Mouse (Mus musculus) neural tube, embryonic 15.5 days (tissue): ENCODE measurements around the gene Sh3pxd2a. TPM values are rescaled to one million over a fixed set of nuclear protein-coding genes. Genes with fewer than 3 reads are reported as not detected.

Experiments
- ATAC-seq: fragments of 200-750 bp; cut with Nextera tagmentation; 2 replicates; pipeline ENCODE4 v1.8.0; 2017; ENCODE audit warnings: mild to moderate bottlenecking, moderate TSS enrichment, moderate library complexity; ENCODE audit not compliant: low FRiP score
- H3K27ac ChIP-seq: fragments of 300-500 bp; sonication (generic); replicated peaks from 2 replicates; pipeline ENCODE4 v1.5.1; 2015; ENCODE audit warnings: mild to moderate bottlenecking, inconsistent platforms
- H3K27me3 ChIP-seq: fragments of 300-500 bp; sonication (generic); replicated peaks from 2 replicates; pipeline ENCODE4 v1.6.1; 2015; ENCODE audit warnings: inconsistent platforms
- H3K36me3 ChIP-seq: fragments of 300-500 bp; sonication (generic); 2 replicates; pipeline ENCODE4 v1.6.1; 2015; ENCODE audit warnings: inconsistent platforms
- H3K4me1 ChIP-seq: fragments of 300-500 bp; sonication (generic); 2 replicates; pipeline ENCODE4 v1.6.1; 2015; ENCODE audit warnings: inconsistent platforms
- H3K4me2 ChIP-seq: fragments of 300-500 bp; sonication (generic); 2 replicates; pipeline ENCODE4 v1.6.1; 2015; ENCODE audit warnings: inconsistent platforms, mild to moderate bottlenecking, moderate library complexity
- H3K4me3 ChIP-seq: fragments of 300-500 bp; sonication (generic); replicated peaks from 2 replicates; pipeline ENCODE4 v1.5.1; 2015; ENCODE audit warnings: mild to moderate bottlenecking, inconsistent platforms
- H3K9ac ChIP-seq: fragments of 300-500 bp; sonication (generic); replicated peaks from 2 replicates; pipeline ENCODE4 v1.6.1; 2015; ENCODE audit warnings: mild to moderate bottlenecking, inconsistent platforms
- H3K9me3 ChIP-seq: fragments of 300-500 bp; sonication (generic); replicated peaks from 2 replicates; pipeline ENCODE4 v1.6.1; 2016; ENCODE audit warnings: inconsistent platforms
- WGBS: fragments of 180-500 bp; shearing (Covaris S2); methylation state at CpG from one replicate; pipeline ENCODE4 v1.1.7; 2015; ENCODE audit warnings: mixed read lengths; 5-methylcytosine and 5-hydroxymethylcytosine counted together
- polyA plus RNA-seq: library from polyadenylated mRNA; unstranded; fragments of >200 nt; fragmentation: Nextera tagmentation; extraction: Ambion mirVana; gene quantifications from 2 replicates; pipeline ENCODE4 v1.2.1, GENCODE M21; 2015

Gene Sh3pxd2a
- polyA plus RNA-seq, 1 experiment from 2014 or later: 2.2 TPM

GRCm38 (mm10) chr19:47442294-47442627 is 21.9 kb downstream of the Sh3pxd2a start:
- 70% methylated on average over 6 of the region's 6 CpGs for WGBS
- H3K4me3 ChIP-seq: no peak overlapping the region
- no peak overlapping the region for H3K27ac ChIP-seq
- no peaks in the 10 kb centered on the region for H3K9me3 ChIP-seq
- no peak for ATAC-seq
- peaks cover 48% of the 10 kb centered on the region for H3K4me1 ChIP-seq
- H3K27me3 ChIP-seq: no peaks in the 10 kb centered on the region
- H3K4me2 ChIP-seq: no peak overlapping the region
- no peak overlapping the region for H3K9ac ChIP-seq
- H3K36me3 ChIP-seq: no peaks in the 10 kb centered on the region

- 79% methylated on average over 17 of the region's 17 CpGs for WGBS
Measured at GRCm38 (mm10) chr19:47441541-47442293, 22.5 kb downstream of the Sh3pxd2a start.

GRCm38 (mm10) chr19:47440967-47441366 is 23.2 kb downstream of the Sh3pxd2a start:
- Histone ChIP-seq H3K27ac (no peak overlapping the region), H3K9ac (no peak overlapping the region), H3K4me2 (no peak overlapping the region), H3K9me3 (no peaks in the 10 kb centered on the region), H3K27me3 (no peaks in the 10 kb centered on the region), H3K4me1 (peaks cover 38% of the 10 kb centered on the region), H3K4me3 (no peak overlapping the region), H3K36me3 (no peaks in the 10 kb centered on the region)
- WGBS: 85% methylated on average over 4 of the region's 4 CpGs
- no peak for ATAC-seq

More at GRCm38 (mm10) chr19:47441541-47442293, 22.5 kb downstream of the Sh3pxd2a start:
- ATAC-seq: no peak
- no peak overlapping the region for H3K4me2 ChIP-seq
- H3K27me3 ChIP-seq: no peaks in the 10 kb centered on the region
- H3K9me3 ChIP-seq: no peaks in the 10 kb centered on the region
- no peak overlapping the region for H3K9ac ChIP-seq
- H3K4me3 ChIP-seq: no peak overlapping the region
- H3K27ac ChIP-seq: no peak overlapping the region
- H3K4me1 ChIP-seq: peaks cover 43% of the 10 kb centered on the region
- no peaks in the 10 kb centered on the region for H3K36me3 ChIP-seq

- H3K4me1 ChIP-seq: peaks cover 33% of the 10 kb centered on the region
- H3K9me3 ChIP-seq: no peaks in the 10 kb centered on the region
- H3K27me3 ChIP-seq: no peaks in the 10 kb centered on the region
- H3K9ac ChIP-seq: no peak overlapping the region
- no peak overlapping the region for H3K4me2 ChIP-seq
- WGBS: 97% methylated on average over 7 of the region's 7 CpGs
- no peaks in the 10 kb centered on the region for H3K36me3 ChIP-seq
- no peak for ATAC-seq
- H3K27ac ChIP-seq: no peak overlapping the region
- no peak overlapping the region for H3K4me3 ChIP-seq
Measured at GRCm38 (mm10) chr19:47440435-47440803, 23.8 kb downstream of the Sh3pxd2a start.

GRCm38 (mm10) chr19:47439726-47440434 is 24.3 kb downstream of the Sh3pxd2a start:
- H3K4me2 ChIP-seq: no peak overlapping the region
- H3K27ac ChIP-seq: no peak overlapping the region
- H3K9me3 ChIP-seq: no peaks in the 10 kb centered on the region
- H3K4me3 ChIP-seq: no peak overlapping the region
- H3K9ac ChIP-seq: no peak overlapping the region
- WGBS: 85% methylated on average over 9 of the region's 9 CpGs
- H3K27me3 ChIP-seq: no peaks in the 10 kb centered on the region
- peaks cover 33% of the 10 kb centered on the region for H3K4me1 ChIP-seq
- no peak for ATAC-seq
- no peaks in the 10 kb centered on the region for H3K36me3 ChIP-seq

GRCm38 (mm10) chr19:47438445-47438844 is 25.8 kb downstream of the Sh3pxd2a start:
- Histone ChIP-seq H3K9me3 (no peaks in the 10 kb centered on the region), H3K27me3 (no peaks in the 10 kb centered on the region), H3K4me1 (peaks cover 20% of the 10 kb centered on the region), H3K9ac (no peak overlapping the region), H3K27ac (no peak overlapping the region; the same call in 1 of the 2 replicates), H3K36me3 (no peaks in the 10 kb centered on the region), H3K4me2 (no peak overlapping the region), H3K4me3 (no peak overlapping the region)
- peak; percentile 26; the same call in 1 of the 2 replicates for ATAC-seq
- WGBS: 43% methylated on average over 5 of the region's 5 CpGs

GRCm38 (mm10) chr19:47437040-47437439 is 27.2 kb downstream of the Sh3pxd2a start:
- Histone ChIP-seq H3K4me2 (no peak overlapping the region), H3K9me3 (no peaks in the 10 kb centered on the region), H3K27ac (no peak overlapping the region), H3K9ac (no peak overlapping the region), H3K36me3 (no peaks in the 10 kb centered on the region), H3K4me1 (peaks cover 21% of the 10 kb centered on the region), H3K4me3 (no peak overlapping the region), H3K27me3 (no peaks in the 10 kb centered on the region)
- WGBS: 82% methylated on average over 4 of the region's 4 CpGs
- ATAC-seq: no peak

- Histone ChIP-seq H3K4me1 (peaks cover 26% of the 10 kb centered on the region), H3K36me3 (no peaks in the 10 kb centered on the region), H3K9ac (no peak overlapping the region), H3K4me3 (no peak overlapping the region), H3K9me3 (no peaks in the 10 kb centered on the region), H3K4me2 (no peak overlapping the region), H3K27ac (no peak overlapping the region), H3K27me3 (no peaks in the 10 kb centered on the region)
- ATAC-seq: no peak
- WGBS: 86% methylated on average over 8 of the region's 8 CpGs
Measured at GRCm38 (mm10) chr19:47436236-47436635, 28.0 kb downstream of the Sh3pxd2a start.

- peaks cover 26% of the 10 kb centered on the region for H3K4me1 ChIP-seq
- H3K27me3 ChIP-seq: no peaks in the 10 kb centered on the region
- no peak for ATAC-seq
- H3K36me3 ChIP-seq: no peaks in the 10 kb centered on the region
- no peak overlapping the region for H3K4me2 ChIP-seq
- no peak overlapping the region for H3K27ac ChIP-seq
- H3K4me3 ChIP-seq: no peak overlapping the region
- H3K9ac ChIP-seq: no peak overlapping the region
- WGBS: 98% methylated on average over 14 of the region's 14 CpGs
- H3K9me3 ChIP-seq: no peaks in the 10 kb centered on the region
Measured at GRCm38 (mm10) chr19:47434655-47435054, 29.5 kb downstream of the Sh3pxd2a start.

GRCm38 (mm10) chr19:47432339-47432738 is 31.9 kb downstream of the Sh3pxd2a start:
- H3K9ac ChIP-seq: no peak overlapping the region
- no peaks in the 10 kb centered on the region for H3K36me3 ChIP-seq
- H3K4me1 ChIP-seq: peaks cover 35% of the 10 kb centered on the region
- 46% methylated on average over 10 of the region's 10 CpGs for WGBS
- H3K27me3 ChIP-seq: no peaks in the 10 kb centered on the region
- no peak overlapping the region for H3K4me2 ChIP-seq
- H3K27ac ChIP-seq: no peak overlapping the region
- no peak for ATAC-seq
- H3K9me3 ChIP-seq: no peaks in the 10 kb centered on the region
- H3K4me3 ChIP-seq: no peak overlapping the region

GRCm38 (mm10) chr19:47431189-47431931 is 32.8 kb downstream of the Sh3pxd2a start:
- no peaks in the 10 kb centered on the region for H3K9me3 ChIP-seq
- H3K4me3 ChIP-seq: no peak overlapping the region
- H3K4me1 ChIP-seq: peaks cover 35% of the 10 kb centered on the region
- no peak overlapping the region for H3K9ac ChIP-seq
- ATAC-seq: no peak
- no peak overlapping the region for H3K4me2 ChIP-seq
- H3K27me3 ChIP-seq: no peaks in the 10 kb centered on the region
- H3K27ac ChIP-seq: no peak overlapping the region
- 71% methylated on average over 11 of the region's 11 CpGs for WGBS
- no peaks in the 10 kb centered on the region for H3K36me3 ChIP-seq
